Mouse (Mus musculus): Measurements from ENCODE around the gene Cdc42ep2.

Gene Cdc42ep2

GRCm38 (mm10) chr19:5940656-5941055, 16.0 kb upstream of the Cdc42ep2 start:
- DNase-seq, result no peak

GRCm38 (mm10) chr19:5940173-5940572, 15.6 kb upstream of the Cdc42ep2 start:
- DNase-seq, result no peak

- DNase-seq, result no peak
Measured at GRCm38 (mm10) chr19:5939715-5940114, 15.1 kb upstream of the Cdc42ep2 start.

- DNase-seq, result no peak
Measured at GRCm38 (mm10) chr19:5938516-5938915, 13.9 kb upstream of the Cdc42ep2 start.

- no peak for DNase-seq
Measured at GRCm38 (mm10) chr19:5937836-5938406, 13.3 kb upstream of the Cdc42ep2 start.

GRCm38 (mm10) chr19:5937095-5937835, 12.6 kb upstream of the Cdc42ep2 start:
- no peak for DNase-seq

- DNase-seq, result no peak
Measured at GRCm38 (mm10) chr19:5935691-5936090, 11.1 kb upstream of the Cdc42ep2 start.

- peak; percentile 28 for DNase-seq
Measured at GRCm38 (mm10) chr19:5935266-5935665, 10.7 kb upstream of the Cdc42ep2 start.

- DNase-seq, result no peak
Measured at GRCm38 (mm10) chr19:5929634-5930596, 5.3 kb upstream of the Cdc42ep2 start.

- no peak for DNase-seq
Measured at GRCm38 (mm10) chr19:5928546-5928945, 3.9 kb upstream of the Cdc42ep2 start.

- DNase-seq, result no peak
Measured at GRCm38 (mm10) chr19:5928104-5928503, 3.5 kb upstream of the Cdc42ep2 start.

- no peak for DNase-seq
Measured at GRCm38 (mm10) chr19:5927532-5927931, 2.9 kb upstream of the Cdc42ep2 start.

- peak; percentile 28 for DNase-seq
Measured at GRCm38 (mm10) chr19:5927026-5927425, 2.4 kb upstream of the Cdc42ep2 start.

- DNase-seq, result no peak
Measured at GRCm38 (mm10) chr19:5925311-5925855, 767 bp upstream of the Cdc42ep2 start.

GRCm38 (mm10) chr19:5923990-5924712, 465 bp downstream of the Cdc42ep2 start:
- DNase-seq, result peak; percentile 96

GRCm38 (mm10) chr19:5922963-5923362, 1.7 kb downstream of the Cdc42ep2 start:
- DNase-seq, result no peak

GRCm38 (mm10) chr19:5922119-5922942, 2.3 kb downstream of the Cdc42ep2 start:
- DNase-seq, result no peak

- DNase-seq, result peak; percentile 40
Measured at GRCm38 (mm10) chr19:5921715-5922114, 2.9 kb downstream of the Cdc42ep2 start.

GRCm38 (mm10) chr19:5913007-5913719, 11.5 kb downstream of the Cdc42ep2 start, which contains the start of gene Dpf2:
TSS of gene Dpf2 (minus strand) at chr19:5913010.
- no peak for DNase-seq

- peak; percentile 100 for DNase-seq
Measured at GRCm38 (mm10) chr19:5912103-5913006, 12.3 kb downstream of the Cdc42ep2 start.

Measured in embryo, embryonic 11 days (tissue).